Mouse (Mus musculus): Measurements from ENCODE around the gene Zfp618. TPM values are rescaled to one million over a fixed set of nuclear protein-coding genes. Genes with fewer than 3 reads are reported as not detected.

The Zfp618 gene
- total and polyA plus RNA-seq, 3 experiments: not detected

DNA sequence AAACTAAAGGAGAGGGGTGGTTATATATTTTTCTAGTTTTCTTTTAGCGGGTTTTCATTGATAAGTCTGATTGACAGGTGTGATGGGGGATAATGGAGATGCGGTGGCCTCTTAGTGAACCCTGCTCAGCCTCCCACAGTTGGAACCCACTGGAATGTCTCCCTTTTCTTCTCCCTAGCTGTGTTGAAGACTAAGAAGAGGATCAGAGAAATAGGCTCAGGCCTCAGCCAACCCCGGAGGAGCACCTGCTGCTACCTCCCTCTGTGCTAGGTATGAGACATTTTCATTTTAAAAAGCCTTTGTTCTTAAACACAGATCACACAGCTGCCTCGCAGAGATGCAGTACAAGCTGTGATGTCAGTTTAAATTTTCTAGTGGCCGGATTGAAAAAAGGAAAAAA lies 68.4 kb downstream of the Zfp618 start:
- Histone ChIP-seq H3K27ac (ENCODE audit: control insufficient read depth, low read depth, low read length) (no peak overlapping the region), H3K79me2 (ENCODE audit: control insufficient read depth, insufficient read depth, low read length, poor library complexity) (no peaks in the 10 kb centered on the region), H3K4me3 (ENCODE audit: control insufficient read depth in 1 of 2, insufficient read depth in 1 of 2, low read depth in 2 of 2, low read length in 2 of 2) (no peak overlapping the region), H3K4me1 (ENCODE audit: control insufficient read depth in 1 of 2, insufficient read depth in 2 of 2, low read length in 2 of 2) (no peaks in the 10 kb centered on the region), H3K9ac (ENCODE audit: control insufficient read depth, low read depth, low read length, poor library complexity, severe bottlenecking) (no peak overlapping the region), H3K36me3 (ENCODE audit: control insufficient read depth in 1 of 2, insufficient read depth in 2 of 2, low read length in 2 of 2) (no peaks in the 10 kb centered on the region), H3K9me3 (replicated peaks; ENCODE audit: insufficient read depth, low read length) (no peaks in the 10 kb centered on the region), H3K27me3 (ENCODE audit: control insufficient read depth in 1 of 2, insufficient read depth in 2 of 2, low read length in 2 of 2) (no peaks in the 10 kb centered on the region)
- TF ChIP-seq NELFE (IDR thresholded peaks at IDR 0.05; ENCODE audit: low read depth, low read length) (no peak), GABPA (IDR thresholded peaks at IDR 0.05; ENCODE audit: low read depth, low read length) (no peak), CTCF (IDR thresholded peaks at IDR 0.05 in 2 of 3, conservative IDR thresholded peaks at IDR 0.05 in 1 of 3; ENCODE audit: control insufficient read depth in 1 of 3, insufficient read depth in 1 of 3, low read depth in 2 of 3, low read length in 3 of 3, poor library complexity in 1 of 3, severe bottlenecking in 1 of 3) (no peak)
- DNase-seq (ENCODE audit: low read depth, low spot score): no peak

DNA sequence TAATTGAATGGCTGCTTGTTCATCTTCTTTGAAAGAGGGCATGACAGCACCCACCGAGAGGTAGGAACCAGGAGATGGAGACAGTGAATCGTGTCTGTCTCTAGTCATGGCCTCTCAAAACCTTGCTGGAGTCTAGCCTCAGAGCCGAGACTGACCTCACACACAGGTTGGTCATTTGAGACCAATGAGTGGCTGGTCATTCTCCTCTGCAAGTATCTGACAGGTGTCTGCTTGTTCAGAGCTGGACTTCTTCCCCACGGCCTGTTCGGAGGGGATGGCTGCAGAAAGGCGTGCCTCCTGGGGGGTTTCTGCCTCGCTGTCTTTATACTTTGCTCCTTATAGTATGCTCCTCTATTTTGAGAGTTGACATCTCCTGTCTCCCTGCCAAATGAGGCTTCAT lies 70.6 kb downstream of the Zfp618 start:
- no peak for TF ChIP-seq MXI1 (IDR thresholded peaks at IDR 0.05; ENCODE audit: low read depth, low read length)
- TF ChIP-seq USF1 (IDR thresholded peaks at IDR 0.05; ENCODE audit: low read depth, low read length): no peak
- TF ChIP-seq ZMIZ1 (IDR thresholded peaks at IDR 0.05; ENCODE audit: low read depth, low read length): no peak
- no peak for TF ChIP-seq SIN3A (IDR thresholded peaks at IDR 0.05; ENCODE audit: low read length)
- TF ChIP-seq ZKSCAN1 (IDR thresholded peaks at IDR 0.05; ENCODE audit: low read depth, low read length): no peak
- no peak for TF ChIP-seq EP300 (IDR thresholded peaks at IDR 0.05; ENCODE audit: low read depth in 1 of 2, low read length in 2 of 2)
- TF ChIP-seq TBP (IDR thresholded peaks at IDR 0.05; ENCODE audit: low read depth, low read length): no peak
- no peak for TF ChIP-seq E2F4 (IDR thresholded peaks at IDR 0.05; ENCODE audit: borderline replicate concordance, low read depth, low read length)
- no peak for TF ChIP-seq CHD2 (IDR thresholded peaks at IDR 0.05; ENCODE audit: low read length)
- no peaks in the 10 kb centered on the region for H3K27me3 ChIP-seq (ENCODE audit: control insufficient read depth in 1 of 2, insufficient read depth in 2 of 2, low read length in 2 of 2)
- no peaks in the 10 kb centered on the region for H3K9me3 ChIP-seq (replicated peaks; ENCODE audit: insufficient read depth, low read length)

DNA sequence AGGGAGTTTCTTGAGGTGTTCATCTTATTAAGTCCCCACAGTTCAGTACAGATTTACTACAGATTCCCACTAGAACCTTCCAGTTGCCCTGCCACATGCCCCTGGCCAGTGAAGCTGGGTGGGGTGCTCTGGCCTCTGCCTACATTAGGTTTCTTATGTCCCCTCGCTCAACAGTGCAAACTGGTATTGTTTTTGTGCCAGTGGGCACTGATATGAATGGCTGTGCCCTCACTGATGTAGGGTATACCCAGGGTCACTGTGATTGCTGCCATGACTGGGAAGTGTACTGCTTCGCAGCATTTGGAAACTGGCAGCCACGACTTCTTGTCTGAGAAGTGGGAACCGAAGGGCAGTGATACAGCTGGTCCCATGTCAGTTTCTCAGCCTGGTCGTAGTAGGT lies 71.4 kb downstream of the Zfp618 start:
- DNase-seq (ENCODE audit: low read depth, low spot score): no peak
- Histone ChIP-seq H3K9me3 (replicated peaks; ENCODE audit: insufficient read depth, low read length) (no peaks in the 10 kb centered on the region), H3K79me2 (ENCODE audit: control insufficient read depth, insufficient read depth, low read length, poor library complexity) (no peaks in the 10 kb centered on the region), H3K27ac (ENCODE audit: control insufficient read depth, low read depth, low read length) (no peak overlapping the region), H3K36me3 (ENCODE audit: control insufficient read depth in 1 of 2, insufficient read depth in 2 of 2, low read length in 2 of 2) (no peaks in the 10 kb centered on the region), H3K27me3 (ENCODE audit: control insufficient read depth in 1 of 2, insufficient read depth in 2 of 2, low read length in 2 of 2) (no peaks in the 10 kb centered on the region), H3K4me3 (ENCODE audit: control insufficient read depth in 1 of 2, insufficient read depth in 1 of 2, low read depth in 2 of 2, low read length in 2 of 2) (no peak overlapping the region), H3K4me1 (ENCODE audit: control insufficient read depth in 1 of 2, insufficient read depth in 2 of 2, low read length in 2 of 2) (no peaks in the 10 kb centered on the region), H3K9ac (ENCODE audit: control insufficient read depth, low read depth, low read length, poor library complexity, severe bottlenecking) (no peak overlapping the region)
- TF ChIP-seq GABPA (IDR thresholded peaks at IDR 0.05; ENCODE audit: low read depth, low read length): no peak
- TF ChIP-seq POLR2AphosphoS5 (IDR thresholded peaks at IDR 0.05; ENCODE audit: borderline replicate concordance, low read depth, low read length): no peak
- no peak for TF ChIP-seq GATA1 (IDR thresholded peaks at IDR 0.05; ENCODE audit: low read depth, low read length)
- TF ChIP-seq ZC3H11A (IDR thresholded peaks at IDR 0.05; ENCODE audit: low read depth, low read length): no peak
- no peak for TF ChIP-seq NELFE (IDR thresholded peaks at IDR 0.05; ENCODE audit: low read depth, low read length)
- TF ChIP-seq MAFK (IDR thresholded peaks at IDR 0.05; ENCODE audit: borderline replicate concordance, low read depth, low read length): no peak
- no peak for TF ChIP-seq JUND (IDR thresholded peaks at IDR 0.05; ENCODE audit: low read depth, low read length)
- TF ChIP-seq MXI1 (IDR thresholded peaks at IDR 0.05; ENCODE audit: low read depth, low read length): no peak

More for the DNA sequence above, 70.6 kb downstream of the Zfp618 start:
- no peaks in the 10 kb centered on the region for H3K36me3 ChIP-seq (ENCODE audit: control insufficient read depth in 1 of 2, insufficient read depth in 2 of 2, low read length in 2 of 2)
- H3K27ac ChIP-seq (ENCODE audit: control insufficient read depth, low read depth, low read length): no peak overlapping the region
- H3K9ac ChIP-seq (ENCODE audit: control insufficient read depth, low read depth, low read length, poor library complexity, severe bottlenecking): no peak overlapping the region
- no peak for DNase-seq (ENCODE audit: low read depth, low spot score)
- no peaks in the 10 kb centered on the region for H3K79me2 ChIP-seq (ENCODE audit: control insufficient read depth, insufficient read depth, low read length, poor library complexity)
- H3K4me3 ChIP-seq (ENCODE audit: control insufficient read depth in 1 of 2, insufficient read depth in 1 of 2, low read depth in 2 of 2, low read length in 2 of 2): no peak overlapping the region
- H3K4me1 ChIP-seq (ENCODE audit: control insufficient read depth in 1 of 2, insufficient read depth in 2 of 2, low read length in 2 of 2): no peaks in the 10 kb centered on the region

Measured in MEL (cell line).